In the genomic region with DNA sequence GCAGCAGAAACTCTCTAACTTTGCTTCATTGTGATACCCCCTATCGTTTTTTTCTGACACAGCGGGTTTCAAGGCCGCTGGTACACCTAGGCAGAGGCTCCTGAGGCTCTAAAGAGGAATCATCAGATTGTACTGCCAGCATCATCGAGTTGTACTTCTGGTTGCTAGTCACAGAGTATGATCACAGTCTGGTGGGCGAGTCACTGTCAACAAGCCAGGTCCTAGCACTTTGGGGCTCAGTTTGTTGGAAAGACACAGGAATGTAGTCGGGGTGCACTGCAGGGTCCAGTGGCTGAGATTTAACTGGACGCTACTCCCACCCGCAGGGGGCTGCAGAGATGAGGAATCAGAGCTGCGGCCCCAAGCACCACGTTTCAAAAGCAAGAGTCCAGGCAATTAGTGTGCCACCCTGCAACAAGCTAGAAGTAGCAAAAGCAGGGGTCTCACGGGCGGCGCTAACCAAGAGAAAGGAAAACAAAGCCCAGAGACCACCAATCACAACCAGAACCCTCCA, we compare ENCODE assay signal across 8 mouse cellular contexts. TPM values are rescaled to one million over a fixed set of nuclear protein-coding genes. Genes with fewer than 3 reads are reported as not detected.
DNase-seq lines count a peak whose midpoint lies in the region; ATAC-seq and TF ChIP-seq lines count a peak whose summit lies in the region.

No protein-coding gene starts in this region.

- ATAC-seq in heart, embryonic 12.5 days (ENCODE audit: insufficient number of reproducible peaks, low FRiP score), result peak; percentile 53; the same call in 1 of the 2 replicates
- no peak for ATAC-seq in G1E (ENCODE audit: extremely low read depth, insufficient number of reproducible peaks, low FRiP score, poor library complexity, severe bottlenecking)
- ATAC-seq in forebrain, embryonic 16.5 days, result no peak
- peak; percentile 43; the same call in 1 of the 2 replicates for ATAC-seq in limb, embryonic 13.5 days (ENCODE audit: low FRiP score, low read depth)
- 0 out of 2 replicates have a peak, but pooled peaks have one; percentile 11 for ATAC-seq in stomach, postnatal 0 days (ENCODE audit: low FRiP score, low TSS enrichment)

- no peaks in the 10 kb centered on the region for H3K27me3 ChIP-seq in heart, embryonic 12.5 days (replicated peaks)
- H3K27me3 ChIP-seq in G1E (ENCODE audit: insufficient read depth, low read length), result no peaks in the 10 kb centered on the region
- H3K27me3 ChIP-seq in forebrain, embryonic 16.5 days (replicated peaks; ENCODE audit: control insufficient read depth, insufficient read depth, low read length), result no peaks in the 10 kb centered on the region
- H3K27me3 ChIP-seq in limb, embryonic 13.5 days, result no peaks in the 10 kb centered on the region
- H3K27me3 ChIP-seq in stomach, postnatal 0 days (ENCODE audit: control insufficient read depth, insufficient read depth, low read length), result no peaks in the 10 kb centered on the region

- no peak overlapping the region for H3K27ac ChIP-seq in heart, embryonic 12.5 days (ENCODE audit: poor library complexity, severe bottlenecking)
- H3K27ac ChIP-seq in forebrain, embryonic 16.5 days (ENCODE audit: low read length), result no peak overlapping the region; the same call in 1 of the 2 replicates
- H3K27ac ChIP-seq in limb, embryonic 13.5 days, result no peak overlapping the region
- H3K27ac ChIP-seq in stomach, postnatal 0 days (replicated peaks), result no peak overlapping the region

- WGBS in heart, embryonic 12.5 days, result 12% methylated on average over 13 of the region's 13 CpGs
- 17% methylated on average over 13 of the region's 13 CpGs for WGBS in forebrain, embryonic 16.5 days
- 12% methylated on average over 13 of the region's 13 CpGs for WGBS in limb, embryonic 13.5 days
- WGBS in stomach, postnatal 0 days, result 16% methylated on average over 13 of the region's 13 CpGs

- peak overlapping the region; percentile 75 for H3K4me2 ChIP-seq in heart, embryonic 12.5 days
- peak overlapping the region; percentile 62 for H3K4me2 ChIP-seq in forebrain, embryonic 16.5 days (ENCODE audit: low read length)
- peak overlapping the region; percentile 65 for H3K4me2 ChIP-seq in limb, embryonic 13.5 days (replicated peaks)
- peak overlapping the region; percentile 62 for H3K4me2 ChIP-seq in stomach, postnatal 0 days (replicated peaks; ENCODE audit: low read depth)

- no peak for DNase-seq in heart, postnatal 10 days
- no peak for DNase-seq in G1E (ENCODE audit: low spot score)
- no peak for DNase-seq in stomach, postnatal 0 days (ENCODE audit: low spot score)
- DNase-seq in cerebellum, postnatal 14 days, result no peak
- DNase-seq in right cerebral cortex, postnatal 10 days (ENCODE audit: low spot score in 2 of 2), result no peak

- peak overlapping the region; percentile 77 for H3K9ac ChIP-seq in heart, embryonic 12.5 days
- H3K9ac ChIP-seq in forebrain, embryonic 16.5 days (replicated peaks; ENCODE audit: low read depth, low read length), result peak overlapping the region; percentile 61
- peak overlapping the region; percentile 64 for H3K9ac ChIP-seq in limb, embryonic 13.5 days
- H3K9ac ChIP-seq in stomach, postnatal 0 days (ENCODE audit: low read length), result peak overlapping the region; percentile 56

- peak overlapping the region; percentile 75 for H3K4me3 ChIP-seq in heart, embryonic 12.5 days
- H3K4me3 ChIP-seq in G1E (ENCODE audit: low read depth, low read length), result peak overlapping the region; percentile 81
- H3K4me3 ChIP-seq in forebrain, embryonic 16.5 days (replicated peaks; ENCODE audit: low read length), result peak overlapping the region; percentile 53
- H3K4me3 ChIP-seq in limb, embryonic 13.5 days, result peak overlapping the region; percentile 53
- peak overlapping the region; percentile 51 for H3K4me3 ChIP-seq in stomach, postnatal 0 days (ENCODE audit: low read depth, low read length)

- no peak for TF ChIP-seq EP300 in stomach, postnatal 0 days (optimal IDR thresholded peaks at IDR 0.05)

- H3K9me3 ChIP-seq in heart, embryonic 12.5 days (replicated peaks), result no peaks in the 10 kb centered on the region; the same call in 1 of the 2 replicates
- no peaks in the 10 kb centered on the region for H3K9me3 ChIP-seq in G1E (replicated peaks)
- H3K9me3 ChIP-seq in forebrain, embryonic 16.5 days (ENCODE audit: control insufficient read depth, low read length), result no peaks in the 10 kb centered on the region
- H3K9me3 ChIP-seq in limb, embryonic 13.5 days, result no peaks in the 10 kb centered on the region
- H3K9me3 ChIP-seq in stomach, postnatal 0 days (ENCODE audit: control insufficient read depth, low read length), result no peaks in the 10 kb centered on the region

- H3K36me3 ChIP-seq in heart, embryonic 12.5 days, result no peaks in the 10 kb centered on the region
- H3K36me3 ChIP-seq in G1E (replicated peaks), result peaks cover 17% of the 10 kb centered on the region
- H3K36me3 ChIP-seq in forebrain, embryonic 16.5 days (ENCODE audit: control insufficient read depth, insufficient read depth), result no peaks in the 10 kb centered on the region
- no peaks in the 10 kb centered on the region for H3K36me3 ChIP-seq in limb, embryonic 13.5 days
- no peaks in the 10 kb centered on the region for H3K36me3 ChIP-seq in stomach, postnatal 0 days (ENCODE audit: control insufficient read depth, insufficient read depth, low read length)

- 0 out of 2 replicates have a peak, but pooled peaks cover 4% of the 10 kb centered on the region for H3K4me1 ChIP-seq in heart, embryonic 12.5 days (replicated peaks)
- H3K4me1 ChIP-seq in G1E (ENCODE audit: insufficient read depth, low read depth, low read length), result peaks cover 24% of the 10 kb centered on the region
- peaks cover 6% of the 10 kb centered on the region for H3K4me1 ChIP-seq in forebrain, embryonic 16.5 days (replicated peaks; ENCODE audit: control insufficient read depth, insufficient read depth, low read length)
- 0 out of 2 replicates have a peak, but pooled peaks cover 4% of the 10 kb centered on the region for H3K4me1 ChIP-seq in limb, embryonic 13.5 days
- H3K4me1 ChIP-seq in stomach, postnatal 0 days (replicated peaks; ENCODE audit: control insufficient read depth, insufficient read depth), result no peaks in the 10 kb centered on the region

- intact Hi-C loops in heart, postnatal 10 days (cut with DNase I), result loop anchor here (5.0 kb wide), 1 partner anchor 60 kb away; a partner anchor contains a TSS

- no peak for TF ChIP-seq CTCF in G1E (IDR thresholded peaks at IDR 0.05; ENCODE audit: low read depth, low read length)
- TF ChIP-seq CTCF in stomach, postnatal 0 days (IDR thresholded peaks at IDR 0.05; ENCODE audit: low read depth), result peak; percentile 37

RNA-seq across cellular contexts. Expression of a gene that starts 1.1 kb away (rescaled TPM):
- polyA plus RNA-seq in heart, embryonic 12.5 days (2016; fragmentation: Nextera tagmentation; extraction: Ambion mirVana), result 23.0 and 24.5 TPM in 2 replicates
- 10 to 100 TPM; 22.8 to 26.1 TPM for total RNA-seq in heart, postnatal 10 days (2021)
- 11.1 and 17.1 TPM in 2 replicates for total RNA-seq in G1E (2014; fragmentation: Nextera tagmentation)
- 52.7 and 84.7 TPM in 2 replicates for total RNA-seq in G1E (2017)
- polyA plus RNA-seq in G1E (2012), result 2.2 and 2.3 TPM in 2 replicates
- polyA plus RNA-seq in forebrain, embryonic 16.5 days (2015; fragmentation: Nextera tagmentation; extraction: Ambion mirVana), result 19.7 and 25.5 TPM in 2 replicates
- 25.2 and 29.1 TPM in 2 replicates for polyA plus RNA-seq in limb, embryonic 13.5 days (2015; fragmentation: Nextera tagmentation; extraction: Ambion mirVana)
- polyA plus RNA-seq in stomach, postnatal 0 days (2015; fragmentation: Nextera tagmentation; extraction: Ambion mirVana), result 75.4 and 85.7 TPM in 2 replicates

RNA-seq across cellular contexts. Expression of a gene that starts 14.1 kb away (rescaled TPM):
- 3.0 and 4.3 TPM in 2 replicates for polyA plus RNA-seq in heart, embryonic 12.5 days (2016; fragmentation: Nextera tagmentation; extraction: Ambion mirVana)
- total RNA-seq in heart, postnatal 10 days (2021), result 1 to 10 TPM; 2.4 to 3.1 TPM
- total RNA-seq in G1E (2014; fragmentation: Nextera tagmentation) (4.6 and 5.5 TPM in 2 replicates), G1E (2017) (0.22 and 0.81 TPM in 2 replicates)
- 2.6 and 2.7 TPM in 2 replicates for polyA plus RNA-seq in G1E (2012)
- 42.7 and 51.8 TPM in 2 replicates for polyA plus RNA-seq in forebrain, embryonic 16.5 days (2015; fragmentation: Nextera tagmentation; extraction: Ambion mirVana)
- polyA plus RNA-seq in limb, embryonic 13.5 days (2015; fragmentation: Nextera tagmentation; extraction: Ambion mirVana), result 13.2 TPM in 2 replicates
- 12.5 and 14.3 TPM in 2 replicates for polyA plus RNA-seq in stomach, postnatal 0 days (2015; fragmentation: Nextera tagmentation; extraction: Ambion mirVana)

RNA-seq across cellular contexts. Expression of a gene that starts 16.2 kb away (rescaled TPM):
- 9.2 and 11.1 TPM in 2 replicates for polyA plus RNA-seq in heart, embryonic 12.5 days (2016; fragmentation: Nextera tagmentation; extraction: Ambion mirVana)
- 1 to 10 TPM; 6.0 to 6.5 TPM for total RNA-seq in heart, postnatal 10 days (2021)
- total RNA-seq in G1E (2014; fragmentation: Nextera tagmentation), result 9.7 and 15.0 TPM in 2 replicates
- 6.3 and 6.5 TPM in 2 replicates for total RNA-seq in G1E (2017)
- polyA plus RNA-seq in G1E (2012), result 3.5 and 4.4 TPM in 2 replicates
- polyA plus RNA-seq in forebrain, embryonic 16.5 days (2015; fragmentation: Nextera tagmentation; extraction: Ambion mirVana), result 25.0 and 27.1 TPM in 2 replicates
- 14.7 and 15.0 TPM in 2 replicates for polyA plus RNA-seq in limb, embryonic 13.5 days (2015; fragmentation: Nextera tagmentation; extraction: Ambion mirVana)
- 6.2 and 6.9 TPM in 2 replicates for polyA plus RNA-seq in stomach, postnatal 0 days (2015; fragmentation: Nextera tagmentation; extraction: Ambion mirVana)

RNA-seq across cellular contexts. Expression of a gene that starts 46.5 kb away (rescaled TPM):
- polyA plus RNA-seq in heart, embryonic 12.5 days (2016; fragmentation: Nextera tagmentation; extraction: Ambion mirVana), result 326 and 330 TPM in 2 replicates
- 100 to 1,000 TPM; 341 to 398 TPM for total RNA-seq in heart, postnatal 10 days (2021)
- 460 and 585 TPM in 2 replicates for total RNA-seq in G1E (2014; fragmentation: Nextera tagmentation)
- total RNA-seq in G1E (2017), result 1,150 and 1,311 TPM in 2 replicates
- polyA plus RNA-seq in G1E (2012), result 125 and 248 TPM in 2 replicates
- polyA plus RNA-seq in forebrain, embryonic 16.5 days (2015; fragmentation: Nextera tagmentation; extraction: Ambion mirVana), result 357 and 393 TPM in 2 replicates
- polyA plus RNA-seq in limb, embryonic 13.5 days (2015; fragmentation: Nextera tagmentation; extraction: Ambion mirVana), result 482 and 551 TPM in 2 replicates
- polyA plus RNA-seq in stomach, postnatal 0 days (2015; fragmentation: Nextera tagmentation; extraction: Ambion mirVana), result 599 and 659 TPM in 2 replicates

RNA-seq across cellular contexts. Expression of a gene that starts 59.5 kb away (rescaled TPM):
- polyA plus RNA-seq in heart, embryonic 12.5 days (2016; fragmentation: Nextera tagmentation; extraction: Ambion mirVana), result 26.7 and 28.5 TPM in 2 replicates
- 10 to 100 TPM; 79.1 to 79.3 TPM for total RNA-seq in heart, postnatal 10 days (2021)
- total RNA-seq in G1E (2014; fragmentation: Nextera tagmentation) (22.2 and 31.1 TPM in 2 replicates), G1E (2017) (24.6 and 27.6 TPM in 2 replicates)
- 30.1 and 34.3 TPM in 2 replicates for polyA plus RNA-seq in G1E (2012)
- 58.0 and 68.5 TPM in 2 replicates for polyA plus RNA-seq in forebrain, embryonic 16.5 days (2015; fragmentation: Nextera tagmentation; extraction: Ambion mirVana)
- polyA plus RNA-seq in limb, embryonic 13.5 days (2015; fragmentation: Nextera tagmentation; extraction: Ambion mirVana), result 20.1 TPM in 2 replicates
- polyA plus RNA-seq in stomach, postnatal 0 days (2015; fragmentation: Nextera tagmentation; extraction: Ambion mirVana), result 15.6 and 16.7 TPM in 2 replicates

Comparison
In these comparisons a context has a peak if more than half of its experiments do, and no peak if none do; other contexts are left out.
1. ATAC-seq: peak in heart, embryonic 12.5 days (single experiment), limb, embryonic 13.5 days (single experiment) and stomach, postnatal 0 days (single experiment); none in G1E (single experiment) and forebrain, embryonic 16.5 days (single experiment).
2. Peak in every context shown above with its lines, with median percentiles within 50 percentile points of each other: H3K4me2 ChIP-seq, H3K4me3 ChIP-seq and H3K9ac ChIP-seq.